Mouse (Mus musculus) heart, postnatal 4 days (tissue): ENCODE results near the gene Kif1a. TPM values are rescaled to one million over a fixed set of nuclear protein-coding genes. Genes with fewer than 3 reads are reported as not detected.
"Not testable (repeated sequence)": the region's sequence is repeated elsewhere in the genome, so short reads cannot be mapped to it uniquely, and the experiment has no call there.

Experiments used
- DNase-seq: peaks from one replicate; pipeline ENCODE4 v3.0.0; 2021
- total RNA-seq, 2 experiments: library from RNA; stranded (reverse); gene quantifications; 2 replicates each; pipeline ENCODE4 v1.2.3; 2021

Gene Kif1a
- total RNA-seq, 2 experiments from 2014 or later = 6.2 to 7.5 TPM

- no peak for DNase-seq
Observed at GRCm38 (mm10) chr1:93018716-93019115, 83.0 kb downstream of the Kif1a start.

- no peak for DNase-seq
Observed at GRCm38 (mm10) chr1:93015136-93015535, 86.6 kb downstream of the Kif1a start.

- peak; percentile 88 for DNase-seq
Observed at GRCm38 (mm10) chr1:93014460-93014859, 87.3 kb downstream of the Kif1a start.

- no peak for DNase-seq
Observed at GRCm38 (mm10) chr1:93013367-93013766, 88.4 kb downstream of the Kif1a start.

- no peak for DNase-seq
Observed at GRCm38 (mm10) chr1:93012103-93012585, 89.6 kb downstream of the Kif1a start.

GRCm38 (mm10) chr1:93010731-93011130, 91.0 kb downstream of the Kif1a start:
- peak; percentile 47 for DNase-seq

- peak; percentile 61 for DNase-seq
Observed at GRCm38 (mm10) chr1:93009196-93009595, 92.6 kb downstream of the Kif1a start.

- DNase-seq = no peak
Observed at GRCm38 (mm10) chr1:93006061-93006460, 95.7 kb downstream of the Kif1a start, which contains the start of gene Aqp12. Aqp12 (plus strand) TSS chr1:93006334.

- no peak for DNase-seq
Observed at GRCm38 (mm10) chr1:92992880-92993279, 108.9 kb downstream of the Kif1a start.

- DNase-seq = no peak
Observed at GRCm38 (mm10) chr1:92992214-92992855, 109.4 kb downstream of the Kif1a start.

- no peak for DNase-seq
Observed at GRCm38 (mm10) chr1:92989891-92990290, 111.9 kb downstream of the Kif1a start.

GRCm38 (mm10) chr1:92988894-92989293, 112.9 kb downstream of the Kif1a start:
- DNase-seq = no peak

GRCm38 (mm10) chr1:92984999-92985398, 116.8 kb downstream of the Kif1a start:
- DNase-seq = no peak

GRCm38 (mm10) chr1:92982931-92983605, 118.7 kb downstream of the Kif1a start:
- no peak for DNase-seq

GRCm38 (mm10) chr1:92981056-92981845, 120.5 kb downstream of the Kif1a start:
- peak; percentile 63 for DNase-seq

GRCm38 (mm10) chr1:92979073-92979602, 122.6 kb downstream of the Kif1a start:
- DNase-seq = no peak

- no peak for DNase-seq
Observed at GRCm38 (mm10) chr1:92978645-92979044, 123.1 kb downstream of the Kif1a start.

GRCm38 (mm10) chr1:92976141-92976566, 125.6 kb downstream of the Kif1a start:
- peak; percentile 24 for DNase-seq

- DNase-seq = peak; percentile 68
Observed at GRCm38 (mm10) chr1:92972854-92973253, 128.9 kb downstream of the Kif1a start.

- no peak for DNase-seq
Observed at GRCm38 (mm10) chr1:92971879-92972795, 129.6 kb downstream of the Kif1a start.

GRCm38 (mm10) chr1:92970791-92971190, 131.0 kb downstream of the Kif1a start:
- DNase-seq = not testable (repeated sequence)
